Mouse (Mus musculus): Measurements from ENCODE around the gene Rxfp4. TPM values are rescaled to one million over a fixed set of nuclear protein-coding genes. Genes with fewer than 3 reads are reported as not detected.

Rxfp4 gene
- polyA plus RNA-seq, 1 experiment from 2014 or later: not detected

DNA sequence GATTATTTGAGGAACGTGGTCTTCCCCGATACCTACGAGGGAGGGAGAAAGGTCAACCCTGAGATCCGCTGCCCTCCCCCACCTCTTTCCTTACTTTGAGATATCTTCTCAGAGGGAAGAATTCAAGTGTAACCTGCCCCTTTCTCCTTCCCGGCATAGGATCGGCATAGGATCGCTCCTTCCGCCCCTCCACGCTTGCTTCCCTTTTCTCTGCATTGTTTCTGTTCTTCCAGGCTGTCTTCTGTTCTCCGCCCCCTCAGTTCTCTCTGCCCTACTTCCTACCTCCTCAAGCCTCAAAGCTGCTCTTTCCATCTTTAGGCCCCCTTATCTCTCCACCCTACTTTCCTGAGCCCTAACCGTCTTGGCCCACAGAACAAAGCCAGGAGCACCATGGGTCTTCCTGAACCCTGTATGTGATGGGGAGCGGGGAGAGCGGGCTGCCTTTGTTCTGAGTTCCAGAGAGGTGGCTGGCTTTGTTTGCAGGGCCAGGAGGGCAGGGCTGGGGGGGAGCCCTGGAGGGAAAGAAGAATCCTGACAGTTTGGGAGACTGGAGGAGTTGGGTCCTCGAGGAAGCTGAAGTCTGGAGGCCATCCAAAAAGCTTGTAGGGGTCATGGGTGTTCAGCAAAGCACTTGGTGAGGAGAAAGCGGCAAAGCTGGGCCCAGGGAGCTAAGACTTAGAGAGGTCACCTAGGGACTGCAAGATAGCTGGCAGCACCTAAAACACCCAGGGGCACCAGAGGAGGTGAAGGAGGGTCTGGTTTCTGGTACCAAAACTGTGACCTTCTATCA is 29.4 kb downstream of the Rxfp4 start:
- Histone ChIP-seq H3K27ac (peak overlapping the region; percentile 98), H3K36me3 (peaks cover 14% of the 10 kb centered on the region; the same call in 1 of the 2 replicates), H3K9me3 (replicated peaks) (no peaks in the 10 kb centered on the region), H3K4me2 (replicated peaks) (peak overlapping the region; percentile 79), H3K9ac (peak overlapping the region; percentile 89), H3K4me1 (peaks cover 53% of the 10 kb centered on the region), H3K4me3 (peak overlapping the region; percentile 78), H3K27me3 (no peaks in the 10 kb centered on the region)
- no peak for ATAC-seq (ENCODE audit: low FRiP score)
- WGBS: 2% methylated on average over 15 of the region's 15 CpGs

DNA sequence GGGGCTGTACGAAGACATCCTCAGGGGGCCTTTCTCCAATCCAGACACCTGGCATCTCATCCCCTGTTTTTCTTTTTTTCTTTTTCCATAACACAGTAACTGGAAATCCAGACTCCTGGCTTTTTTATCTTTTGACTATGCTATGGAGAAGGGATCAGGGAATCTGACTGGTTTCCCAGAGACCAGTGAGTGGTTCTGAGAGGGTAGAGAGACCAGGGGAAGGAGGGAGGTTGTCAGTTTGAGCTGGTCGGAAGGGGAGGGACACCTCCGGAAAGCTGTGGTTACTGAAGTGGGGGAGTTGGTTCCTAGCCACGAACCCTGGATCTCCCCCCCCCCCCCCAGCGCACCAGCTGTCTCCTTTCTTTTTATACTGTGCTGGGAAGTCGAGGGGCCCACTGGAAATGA is 30.0 kb downstream of the Rxfp4 start:
- Histone ChIP-seq H3K9ac (peak overlapping the region; percentile 89), H3K4me1 (peaks cover 49% of the 10 kb centered on the region), H3K4me3 (peak overlapping the region; percentile 78), H3K27me3 (no peaks in the 10 kb centered on the region), H3K36me3 (peaks cover 9% of the 10 kb centered on the region; the same call in 1 of the 2 replicates), H3K27ac (peak overlapping the region; percentile 98), H3K4me2 (replicated peaks) (peak overlapping the region; percentile 79), H3K9me3 (replicated peaks) (no peaks in the 10 kb centered on the region)
- 0 out of 2 replicates have a peak, but pooled peaks have one; percentile 30 for ATAC-seq (ENCODE audit: low FRiP score)
- WGBS: 0% methylated on average over 5 of the region's 6 CpGs

DNA sequence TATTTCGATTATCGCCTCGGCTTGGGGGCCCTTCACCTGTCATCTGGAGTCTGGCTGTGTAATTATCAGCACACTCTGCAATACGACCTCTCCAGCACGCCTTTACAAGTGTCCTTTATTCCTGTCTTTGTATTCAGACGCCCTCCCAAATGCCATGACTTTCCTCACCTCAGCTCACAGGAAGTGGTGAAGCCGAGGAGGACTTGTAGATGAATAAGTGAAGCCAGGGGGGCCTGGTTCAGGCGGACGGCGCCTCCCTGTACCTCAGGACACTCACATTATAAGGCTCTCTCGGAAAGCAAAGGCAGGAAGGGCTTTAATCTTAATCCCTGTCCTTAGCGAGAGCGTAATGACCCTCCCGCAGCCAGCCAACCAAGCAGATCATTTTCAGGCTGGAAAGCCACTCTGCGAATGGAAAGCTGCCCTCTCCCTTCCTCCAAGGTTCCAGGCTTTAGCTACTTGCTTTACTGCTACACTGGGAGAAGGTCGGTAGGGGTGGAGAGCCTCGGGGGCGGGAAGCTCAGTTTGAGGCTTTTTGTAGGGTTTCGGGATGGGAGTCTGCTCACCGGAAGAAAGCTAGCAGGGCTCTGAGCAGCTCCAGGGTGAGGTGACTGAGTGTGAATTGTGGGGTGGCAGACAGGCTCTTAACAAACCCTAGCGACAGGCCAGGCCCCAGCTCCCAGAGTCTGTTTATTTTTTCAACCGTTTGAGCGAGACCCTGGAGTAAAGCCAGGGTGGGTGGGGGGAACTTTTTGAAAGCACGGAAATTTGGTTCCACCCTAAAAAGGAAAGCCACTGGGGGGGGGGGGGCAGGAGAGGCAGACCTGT is 30.6 kb downstream of the Rxfp4 start:
- H3K36me3 ChIP-seq: peaks cover 9% of the 10 kb centered on the region; the same call in 1 of the 2 replicates
- peak overlapping the region; percentile 79 for H3K4me2 ChIP-seq (replicated peaks)
- H3K27me3 ChIP-seq: no peaks in the 10 kb centered on the region
- peak overlapping the region; percentile 89 for H3K9ac ChIP-seq
- H3K4me3 ChIP-seq: peak overlapping the region; percentile 78
- peak; percentile 26 for ATAC-seq (ENCODE audit: low FRiP score)
- H3K4me1 ChIP-seq: peaks cover 45% of the 10 kb centered on the region
- WGBS: under 1% methylated on average over 24 of the region's 24 CpGs
- H3K9me3 ChIP-seq (replicated peaks): no peaks in the 10 kb centered on the region
- H3K27ac ChIP-seq: peak overlapping the region; percentile 98

DNA sequence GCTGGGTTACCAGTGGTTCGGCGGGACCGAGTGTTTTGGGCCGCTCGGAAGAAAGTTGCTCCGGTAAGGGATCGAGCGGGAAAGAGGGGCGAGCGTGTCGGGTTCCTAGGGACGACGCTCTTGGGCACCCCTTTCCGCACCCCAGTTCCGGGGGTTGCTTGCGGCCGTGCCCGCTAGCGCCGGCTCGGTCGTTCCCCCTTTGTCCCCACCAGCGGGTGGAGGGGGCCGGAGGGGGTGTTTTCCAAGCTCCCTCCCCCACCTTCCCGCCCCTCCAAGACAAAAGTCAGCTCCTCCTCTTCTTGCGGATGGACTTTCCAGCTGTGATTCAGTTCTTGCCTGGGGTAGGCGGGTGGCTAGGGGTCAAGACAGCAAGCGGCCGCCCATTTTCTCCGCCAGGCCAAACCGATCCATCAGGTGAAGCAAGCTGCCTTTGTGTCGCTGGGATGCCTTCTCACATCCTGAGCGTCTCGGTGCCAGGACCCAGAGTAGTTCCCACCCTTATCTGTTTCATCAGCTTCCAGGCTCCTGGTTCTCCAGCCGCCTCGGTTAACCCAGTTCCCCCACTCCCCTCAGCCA is 31.3 kb downstream of the Rxfp4 start:
- H3K4me3 ChIP-seq: peak overlapping the region; percentile 78
- ATAC-seq (ENCODE audit: low FRiP score): peak; percentile 21
- H3K36me3 ChIP-seq: peaks cover 9% of the 10 kb centered on the region; the same call in 1 of the 2 replicates
- H3K27ac ChIP-seq: peak overlapping the region; percentile 98
- H3K9ac ChIP-seq: peak overlapping the region; percentile 89
- H3K9me3 ChIP-seq (replicated peaks): no peaks in the 10 kb centered on the region
- under 1% methylated on average over 35 of the region's 36 CpGs for WGBS
- H3K4me2 ChIP-seq (replicated peaks): peak overlapping the region; percentile 79
- no peaks in the 10 kb centered on the region for H3K27me3 ChIP-seq
- peaks cover 38% of the 10 kb centered on the region for H3K4me1 ChIP-seq

DNA sequence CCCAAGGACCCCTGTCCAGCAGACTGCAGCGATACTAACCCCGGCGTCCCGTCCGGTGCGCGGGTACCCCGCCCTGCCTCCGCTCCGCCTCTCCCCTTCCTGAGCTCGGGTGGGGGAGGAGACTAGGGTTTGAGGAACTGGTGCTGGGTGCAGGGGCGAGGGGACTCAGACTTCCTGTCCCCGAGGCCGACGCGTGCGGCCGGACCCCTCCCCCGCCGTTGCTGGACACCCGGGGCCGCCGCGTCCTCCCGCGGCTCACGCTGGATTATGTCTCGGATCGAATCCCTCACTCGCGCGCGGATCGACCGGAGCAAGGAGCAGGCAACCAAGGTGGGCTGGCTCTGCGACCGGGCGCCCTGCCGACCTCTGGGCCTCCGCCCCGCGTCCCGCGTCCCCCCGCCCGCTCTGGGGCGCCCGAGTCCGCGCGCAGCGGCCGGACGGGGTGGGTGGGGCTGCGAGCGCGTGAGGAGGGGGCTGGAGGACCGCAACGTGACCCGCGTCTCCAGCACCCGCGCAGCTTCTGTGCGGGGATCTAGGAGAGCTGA is 31.9 kb downstream of the Rxfp4 start:
- peak overlapping the region; percentile 98 for H3K27ac ChIP-seq
- H3K27me3 ChIP-seq: no peaks in the 10 kb centered on the region
- peaks cover 38% of the 10 kb centered on the region for H3K4me1 ChIP-seq
- H3K4me3 ChIP-seq: peak overlapping the region; percentile 78
- peaks cover 4% of the 10 kb centered on the region; the same call in 1 of the 2 replicates for H3K36me3 ChIP-seq
- ATAC-seq (ENCODE audit: low FRiP score): peak; percentile 69
- peak overlapping the region; percentile 89 for H3K9ac ChIP-seq
- no peaks in the 10 kb centered on the region for H3K9me3 ChIP-seq (replicated peaks)
- WGBS: under 1% methylated on average over 63 of the region's 64 CpGs
- H3K4me2 ChIP-seq (replicated peaks): peak overlapping the region; percentile 79

DNA sequence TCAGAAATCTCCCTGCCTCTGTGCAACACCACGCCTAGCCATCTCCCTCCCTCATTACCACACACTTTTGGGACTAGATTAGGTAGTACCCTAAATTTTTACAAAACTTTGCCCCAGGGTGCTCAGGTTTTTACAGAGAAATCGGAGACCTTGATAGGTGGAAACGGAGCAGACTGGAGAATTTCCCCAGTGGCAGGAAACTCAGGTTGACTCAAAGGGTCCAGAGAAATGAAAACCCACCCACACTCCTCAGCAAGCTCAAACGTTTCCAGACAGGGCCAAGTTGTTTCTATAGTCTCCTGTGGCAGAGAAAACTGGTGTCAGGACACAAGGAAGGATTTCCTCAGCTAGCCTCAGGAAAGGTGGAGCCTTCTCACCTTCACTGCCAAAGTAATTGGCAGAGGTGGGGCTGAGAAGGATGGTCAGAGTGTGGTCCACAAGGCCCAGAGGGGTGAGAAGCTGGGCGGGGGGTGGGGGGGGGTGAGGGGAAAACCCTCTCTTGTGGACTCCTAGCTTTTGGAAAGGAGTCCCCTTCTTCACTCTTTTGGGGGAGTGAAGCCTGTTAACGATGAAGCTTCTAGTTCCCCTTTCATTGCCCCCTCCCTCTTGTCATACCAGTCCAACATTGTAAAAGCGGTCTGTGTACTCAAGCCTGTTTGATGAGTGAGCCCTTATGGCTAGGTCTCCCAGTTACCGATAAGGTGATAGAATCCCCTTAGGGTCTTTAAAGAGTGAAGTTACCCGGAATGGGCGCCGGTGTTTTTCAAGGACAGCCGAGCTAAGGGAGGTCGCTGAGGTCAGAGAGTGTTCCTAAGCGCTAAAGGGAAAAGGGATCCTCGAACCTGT is 32.6 kb downstream of the Rxfp4 start:
- peak overlapping the region; percentile 98 for H3K27ac ChIP-seq
- H3K9me3 ChIP-seq (replicated peaks): no peaks in the 10 kb centered on the region
- H3K4me2 ChIP-seq (replicated peaks): peak overlapping the region; percentile 79
- H3K27me3 ChIP-seq: no peaks in the 10 kb centered on the region
- peak overlapping the region; percentile 78 for H3K4me3 ChIP-seq
- H3K36me3 ChIP-seq: no peaks in the 10 kb centered on the region
- peaks cover 34% of the 10 kb centered on the region for H3K4me1 ChIP-seq
- peak; percentile 0; the same call in 1 of the 2 replicates for ATAC-seq (ENCODE audit: low FRiP score)
- 15% methylated on average over 15 of the region's 15 CpGs for WGBS
- H3K9ac ChIP-seq: peak overlapping the region; percentile 89

DNA sequence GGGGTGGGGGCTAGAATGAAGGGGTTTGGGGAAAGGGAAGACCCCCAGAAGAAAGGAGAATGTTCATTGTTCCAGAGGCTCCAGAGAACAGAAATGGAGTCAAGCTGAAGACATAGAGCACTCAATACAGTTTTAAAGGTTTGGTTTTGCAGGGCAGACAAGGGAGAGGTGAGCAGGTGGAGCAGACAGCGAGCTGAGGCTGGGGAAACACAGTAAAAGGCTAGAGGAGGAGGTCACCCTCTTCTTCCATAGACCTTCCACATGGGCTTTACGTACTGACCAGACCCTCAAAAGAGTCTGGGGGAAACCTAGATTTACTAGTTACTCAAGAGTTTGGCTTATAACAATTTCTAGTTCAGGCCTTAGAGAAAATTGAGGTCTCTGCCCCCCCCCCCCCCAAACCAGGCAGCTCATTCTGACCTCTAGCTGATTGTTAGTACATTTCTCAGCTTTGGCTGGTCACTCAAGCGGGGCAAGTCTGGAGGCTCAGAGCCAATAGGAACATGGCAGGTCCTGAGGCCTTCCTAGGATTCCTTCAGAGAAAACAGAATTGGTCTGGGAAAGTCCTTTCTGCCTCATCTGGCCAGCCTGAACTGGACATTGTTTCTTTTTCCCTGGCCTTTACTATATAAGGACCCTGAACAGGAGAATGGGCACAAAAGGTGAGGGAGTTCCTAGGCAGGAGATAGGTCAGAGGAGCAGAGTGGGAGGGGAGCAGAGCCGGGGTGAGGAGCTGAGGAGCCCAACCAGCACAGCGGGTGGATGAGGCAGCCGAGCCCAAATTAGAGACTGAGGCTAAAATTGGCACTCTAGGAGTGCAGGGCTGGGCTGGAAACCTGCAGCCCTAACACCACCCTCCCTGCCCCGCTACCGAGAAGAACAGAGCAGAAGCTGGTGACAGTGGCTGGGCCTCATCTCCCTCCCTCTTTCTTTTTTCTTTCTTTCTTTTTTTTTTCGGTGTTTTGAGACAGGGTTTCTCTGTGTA is 33.5 kb downstream of the Rxfp4 start:
- ATAC-seq (ENCODE audit: low FRiP score): no peak
- Histone ChIP-seq H3K27ac (no peak overlapping the region), H3K36me3 (no peaks in the 10 kb centered on the region), H3K4me1 (peaks cover 24% of the 10 kb centered on the region), H3K27me3 (no peaks in the 10 kb centered on the region), H3K4me3 (no peak overlapping the region), H3K4me2 (replicated peaks) (no peak overlapping the region), H3K9me3 (replicated peaks) (no peaks in the 10 kb centered on the region), H3K9ac (no peak overlapping the region)
- 43% methylated on average over 9 of the region's 9 CpGs for WGBS

DNA sequence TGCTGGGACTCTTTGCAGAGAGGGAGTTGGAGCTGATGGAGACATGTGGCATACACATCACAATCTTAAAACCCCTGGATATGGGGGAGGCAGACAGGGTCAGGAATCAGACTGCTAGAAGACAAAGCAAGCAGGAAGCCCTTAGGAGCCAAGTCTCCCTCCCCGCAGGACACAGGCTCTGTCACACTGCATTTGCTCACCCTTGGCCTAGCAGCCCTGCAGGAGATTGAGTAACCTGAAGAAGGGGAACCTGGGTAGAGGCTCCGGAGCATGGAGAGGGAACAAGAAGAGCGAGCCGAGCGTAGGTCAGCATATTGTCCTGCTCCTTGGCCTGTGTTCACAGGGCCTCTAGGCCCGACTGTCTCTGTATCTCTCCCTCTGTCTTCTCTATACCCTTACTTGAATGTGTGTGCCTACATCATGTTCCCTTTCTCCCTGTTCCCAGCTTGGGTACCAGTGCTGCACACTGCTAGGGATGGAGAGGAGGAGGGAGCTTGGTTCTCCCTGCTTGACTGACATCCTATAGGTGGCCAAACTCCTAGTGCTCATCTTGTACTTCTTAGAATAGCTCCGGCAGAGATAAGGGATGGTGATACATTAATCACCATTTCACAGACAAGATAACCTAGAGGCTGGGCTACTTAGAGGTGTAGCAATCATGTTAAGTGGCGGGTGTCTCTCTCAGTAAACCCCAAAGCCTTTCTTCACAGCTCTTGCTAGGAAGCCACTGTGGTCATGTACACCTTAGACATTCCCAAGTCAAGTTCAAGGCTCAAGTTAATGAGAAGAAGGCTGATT is 34.7 kb downstream of the Rxfp4 start:
- Histone ChIP-seq H3K27me3 (no peaks in the 10 kb centered on the region), H3K4me2 (replicated peaks) (no peak overlapping the region), H3K9ac (no peak overlapping the region), H3K4me1 (peaks cover 14% of the 10 kb centered on the region), H3K4me3 (no peak overlapping the region), H3K9me3 (replicated peaks) (no peaks in the 10 kb centered on the region), H3K27ac (no peak overlapping the region), H3K36me3 (no peaks in the 10 kb centered on the region)
- WGBS: 53% methylated on average over 8 of the region's 8 CpGs
- ATAC-seq (ENCODE audit: low FRiP score): no peak

DNA sequence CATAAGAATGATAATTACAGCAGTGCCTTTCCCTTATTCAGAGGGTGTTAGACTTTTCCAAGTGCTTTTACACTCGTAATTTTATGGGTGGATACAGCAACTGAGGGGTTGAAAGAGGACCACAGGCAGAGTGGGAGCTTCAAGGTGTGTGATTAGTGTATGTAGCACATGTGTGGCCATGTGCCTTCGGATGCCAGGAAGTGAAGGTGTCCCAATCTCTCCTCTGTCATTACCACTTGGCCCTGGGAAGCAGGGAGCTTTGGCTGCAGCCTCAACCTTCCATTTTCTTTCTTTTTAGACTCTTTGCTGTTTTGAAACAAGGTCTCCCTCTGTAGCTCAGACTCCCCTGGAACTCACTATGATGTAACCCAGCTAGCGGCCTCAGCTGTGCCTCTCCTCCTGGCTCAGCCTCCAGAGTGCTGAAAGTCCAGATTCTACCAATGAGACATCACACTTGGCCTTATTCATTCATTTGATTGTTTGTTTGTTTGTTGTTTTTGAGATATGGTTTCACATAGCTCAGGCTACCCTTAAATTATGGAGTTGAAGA is 35.9 kb downstream of the Rxfp4 start:
- Histone ChIP-seq H3K9ac (no peak overlapping the region), H3K9me3 (replicated peaks) (no peaks in the 10 kb centered on the region), H3K27ac (no peak overlapping the region), H3K4me2 (replicated peaks) (no peak overlapping the region), H3K27me3 (no peaks in the 10 kb centered on the region), H3K36me3 (no peaks in the 10 kb centered on the region), H3K4me3 (no peak overlapping the region), H3K4me1 (peaks cover 14% of the 10 kb centered on the region)
- no peak for ATAC-seq (ENCODE audit: low FRiP score)
- 74% methylated on average over 3 of the region's 3 CpGs for WGBS
